Mouse (Mus musculus): ENCODE measurements at regions not wholly inside any gene's neighbourhood (a gene's known extent, or its start where the extent isn't known, plus 50 kb on each side); places are given as distances from the start of the nearest gene placed in this dataset.

GRCm38 (mm10) chr8:103913927-103914640 is 187.3 kb upstream of the Cdh5 start:
- H3K4me1 ChIP-seq (ENCODE audit: control insufficient read depth, insufficient read depth, low read length): no peaks in the 10 kb centered on the region
- 49% methylated on average over 6 of the region's 6 CpGs for WGBS
- no peak overlapping the region for H3K9ac ChIP-seq (ENCODE audit: low read depth, low read length)
- no peak overlapping the region; the same call in none of the 2 replicates for H3K27ac ChIP-seq
- intact Hi-C loops (cut with DNase I): no loop called here
- TF ChIP-seq CTCF (IDR thresholded peaks at IDR 0.05) (peak; percentile 54), POLR2A (IDR thresholded peaks at IDR 0.05; ENCODE audit: insufficient read depth, low read depth, low read length) (no peak), EP300 (IDR thresholded peaks at IDR 0.05; ENCODE audit: insufficient read depth, low read depth, low read length) (no peak)
- peak; percentile 12 to 34 for DNase-seq
- H3K27me3 ChIP-seq (ENCODE audit: control insufficient read depth, insufficient read depth, low read length): no peaks in the 10 kb centered on the region
- H3K36me3 ChIP-seq (ENCODE audit: control insufficient read depth, insufficient read depth, low read length): no peaks in the 10 kb centered on the region
- no peaks in the 10 kb centered on the region for H3K79me2 ChIP-seq (replicated peaks; ENCODE audit: control insufficient read depth, insufficient read depth, low read length)
- no peak overlapping the region for H3K4me3 ChIP-seq

GRCm38 (mm10) chr8:103919324-103919723 is 182.1 kb upstream of the Cdh5 start:
- intact Hi-C loops (cut with DNase I): no loop called here
- H3K79me2 ChIP-seq (replicated peaks; ENCODE audit: control insufficient read depth, insufficient read depth, low read length): no peaks in the 10 kb centered on the region
- no peak overlapping the region for H3K9ac ChIP-seq (ENCODE audit: low read depth, low read length)
- H3K4me1 ChIP-seq (ENCODE audit: control insufficient read depth, insufficient read depth, low read length): no peaks in the 10 kb centered on the region
- 74% methylated on average over 3 of the region's 3 CpGs for WGBS
- H3K27me3 ChIP-seq (ENCODE audit: control insufficient read depth, insufficient read depth, low read length): no peaks in the 10 kb centered on the region
- no peak overlapping the region for H3K27ac ChIP-seq
- no peaks in the 10 kb centered on the region for H3K36me3 ChIP-seq (ENCODE audit: control insufficient read depth, insufficient read depth, low read length)
- no peak overlapping the region for H3K4me3 ChIP-seq
- no peak for DNase-seq
- TF ChIP-seq CTCF (IDR thresholded peaks at IDR 0.05) (no peak), POLR2A (IDR thresholded peaks at IDR 0.05; ENCODE audit: insufficient read depth, low read depth, low read length) (no peak), EP300 (IDR thresholded peaks at IDR 0.05; ENCODE audit: insufficient read depth, low read depth, low read length) (no peak)

GRCm38 (mm10) chr8:103921621-103922020 is 179.8 kb upstream of the Cdh5 start:
- WGBS: 89% methylated on average over 4 of the region's 4 CpGs
- H3K4me1 ChIP-seq (ENCODE audit: control insufficient read depth, insufficient read depth, low read length): no peaks in the 10 kb centered on the region
- no peak overlapping the region for H3K4me3 ChIP-seq
- no peaks in the 10 kb centered on the region for H3K27me3 ChIP-seq (ENCODE audit: control insufficient read depth, insufficient read depth, low read length)
- H3K9ac ChIP-seq (ENCODE audit: low read depth, low read length): no peak overlapping the region
- H3K27ac ChIP-seq: no peak overlapping the region
- TF ChIP-seq CTCF (IDR thresholded peaks at IDR 0.05) (no peak), EP300 (IDR thresholded peaks at IDR 0.05; ENCODE audit: insufficient read depth, low read depth, low read length) (no peak), POLR2A (IDR thresholded peaks at IDR 0.05; ENCODE audit: insufficient read depth, low read depth, low read length) (no peak)
- DNase-seq: peak in 1 of 2 experiments; percentile 14
- no peaks in the 10 kb centered on the region for H3K36me3 ChIP-seq (ENCODE audit: control insufficient read depth, insufficient read depth, low read length)
- no peaks in the 10 kb centered on the region for H3K79me2 ChIP-seq (replicated peaks; ENCODE audit: control insufficient read depth, insufficient read depth, low read length)
- intact Hi-C loops (cut with DNase I): no loop called here

- Histone ChIP-seq H3K4me1 (ENCODE audit: control insufficient read depth, insufficient read depth, low read length) (no peaks in the 10 kb centered on the region), H3K9ac (ENCODE audit: low read depth, low read length) (no peak overlapping the region), H3K27ac (no peak overlapping the region), H3K27me3 (ENCODE audit: control insufficient read depth, insufficient read depth, low read length) (no peaks in the 10 kb centered on the region), H3K36me3 (ENCODE audit: control insufficient read depth, insufficient read depth, low read length) (no peaks in the 10 kb centered on the region), H3K79me2 (replicated peaks; ENCODE audit: control insufficient read depth, insufficient read depth, low read length) (no peaks in the 10 kb centered on the region), H3K4me3 (no peak overlapping the region)
- 78% methylated on average over 2 of the region's 2 CpGs for WGBS
- intact Hi-C loops (cut with DNase I): no loop called here
- no peak for TF ChIP-seq POLR2A (IDR thresholded peaks at IDR 0.05; ENCODE audit: insufficient read depth, low read depth, low read length)
- TF ChIP-seq EP300 (IDR thresholded peaks at IDR 0.05; ENCODE audit: insufficient read depth, low read depth, low read length): no peak
- no peak for TF ChIP-seq CTCF (IDR thresholded peaks at IDR 0.05)
- DNase-seq: no peak
Observed at GRCm38 (mm10) chr8:103922746-103923145, 178.7 kb upstream of the Cdh5 start.

- Histone ChIP-seq H3K79me2 (replicated peaks; ENCODE audit: control insufficient read depth, insufficient read depth, low read length) (no peaks in the 10 kb centered on the region), H3K27ac (no peak overlapping the region), H3K36me3 (ENCODE audit: control insufficient read depth, insufficient read depth, low read length) (no peaks in the 10 kb centered on the region), H3K27me3 (ENCODE audit: control insufficient read depth, insufficient read depth, low read length) (no peaks in the 10 kb centered on the region), H3K4me3 (no peak overlapping the region), H3K4me1 (ENCODE audit: control insufficient read depth, insufficient read depth, low read length) (no peaks in the 10 kb centered on the region), H3K9ac (ENCODE audit: low read depth, low read length) (no peak overlapping the region)
- intact Hi-C loops (cut with DNase I): no loop called here
- TF ChIP-seq POLR2A (IDR thresholded peaks at IDR 0.05; ENCODE audit: insufficient read depth, low read depth, low read length) (no peak), EP300 (IDR thresholded peaks at IDR 0.05; ENCODE audit: insufficient read depth, low read depth, low read length) (no peak), CTCF (IDR thresholded peaks at IDR 0.05) (no peak)
- no peak for DNase-seq
- WGBS: 67% methylated on average over 1 of the region's 1 CpGs
Observed at GRCm38 (mm10) chr8:103932681-103933080, 168.7 kb upstream of the Cdh5 start.

- TF ChIP-seq CTCF (IDR thresholded peaks at IDR 0.05) (no peak), EP300 (IDR thresholded peaks at IDR 0.05; ENCODE audit: insufficient read depth, low read depth, low read length) (no peak), POLR2A (IDR thresholded peaks at IDR 0.05; ENCODE audit: insufficient read depth, low read depth, low read length) (no peak)
- Histone ChIP-seq H3K4me1 (ENCODE audit: control insufficient read depth, insufficient read depth, low read length) (no peaks in the 10 kb centered on the region), H3K27me3 (ENCODE audit: control insufficient read depth, insufficient read depth, low read length) (no peaks in the 10 kb centered on the region), H3K9ac (ENCODE audit: low read depth, low read length) (no peak overlapping the region), H3K4me3 (no peak overlapping the region), H3K27ac (no peak overlapping the region), H3K79me2 (replicated peaks; ENCODE audit: control insufficient read depth, insufficient read depth, low read length) (no peaks in the 10 kb centered on the region), H3K36me3 (ENCODE audit: control insufficient read depth, insufficient read depth, low read length) (no peaks in the 10 kb centered on the region)
- WGBS: 56% methylated on average over 3 of the region's 3 CpGs
- DNase-seq: no peak
- intact Hi-C loops (cut with DNase I): no loop called here
Observed at GRCm38 (mm10) chr8:103936491-103936890, 164.9 kb upstream of the Cdh5 start.

Data from heart, adult 2 months (tissue).